18 mouse cellular contexts compared by ENCODE assay signal in the genomic region with DNA sequence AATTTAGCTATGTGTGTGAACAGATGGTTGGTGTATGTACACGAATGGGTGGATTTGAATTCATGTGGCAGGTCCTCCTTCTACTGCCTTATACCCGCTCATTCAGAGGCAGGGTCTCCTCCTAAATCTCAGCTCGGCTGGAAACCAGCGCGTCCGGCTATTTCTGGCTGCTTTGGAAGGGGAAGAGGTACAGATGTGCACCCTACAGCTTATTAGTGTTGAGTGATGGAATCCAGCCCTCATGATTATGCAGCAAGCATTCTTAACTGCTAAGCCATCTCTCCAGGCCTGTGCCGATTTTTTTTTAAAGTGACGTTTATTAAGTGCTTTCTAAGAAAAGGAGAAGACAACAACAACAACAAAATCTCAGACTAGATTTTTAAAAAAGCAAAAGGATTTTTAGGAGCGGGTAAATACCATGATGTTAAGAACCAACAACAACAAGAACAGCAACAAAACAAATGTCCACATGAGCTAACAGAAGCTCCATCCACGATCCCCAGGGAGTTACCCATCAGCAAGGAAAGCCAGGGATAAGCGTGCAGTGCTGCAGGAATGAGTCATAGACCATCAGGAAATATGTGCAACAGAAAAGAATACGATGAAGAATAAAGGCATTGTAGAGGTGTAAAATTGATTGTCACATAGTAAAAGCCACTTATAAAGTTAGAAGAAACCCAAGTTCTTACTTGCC.
A peak's percentile ranks its signal among the peaks of the same experiment; 100 is the strongest.
DNase-seq lines count a peak whose midpoint lies in the region; ATAC-seq and TF ChIP-seq lines count a peak whose summit lies in the region.
"Had no signal": no experiment of that assay in that cellular context is flagged by ENCODE, and none has a peak within 500 bp of the region (broad histone marks: within the 10 kb centered on the region; RNA-seq: fewer than 3 reads in every experiment).

No protein-coding gene starts in this region.

- no peak for TF ChIP-seq CTCF in kidney, postnatal 0 days (IDR thresholded peaks at IDR 0.05; ENCODE audit: low read depth)

- no peak overlapping the region for H3K4me2 ChIP-seq in kidney, postnatal 0 days (ENCODE audit: low read length)
- peak overlapping the region; percentile 63 for H3K4me2 ChIP-seq in heart, embryonic 16.5 days (ENCODE audit: low read depth, low read length)
- H3K4me2 ChIP-seq: embryonic facial prominence, embryonic 13.5 days; forebrain, embryonic 12.5 days; hindbrain, embryonic 12.5 days; midbrain, embryonic 11.5 days had no signal

- peak; percentile 22 for DNase-seq in kidney, postnatal 0 days (ENCODE audit: low spot score)
- DNase-seq in kidney, adult 11 months: no peak
- DNase-seq in heart, adult 18-20 months: peak; percentile 44 to 47
- DNase-seq in lung, postnatal 36 days: peak; percentile 48
- DNase-seq in ovary, postnatal 36 days (ENCODE audit: low spot score): no peak
- no peak for DNase-seq in Muller cell, postnatal 12 days (ENCODE audit: inconsistent ontology term)
- no peak for DNase-seq in left cerebral cortex, postnatal 25 days (ENCODE audit: low spot score in 2 of 2)
- DNase-seq: cerebellum, adult 8-10 months; right cerebral cortex, postnatal 4 days; thymus, adult 2 months had no signal

- no peaks in the 10 kb centered on the region for H3K27me3 ChIP-seq in kidney, postnatal 0 days (ENCODE audit: insufficient read depth, low read length)
- no peaks in the 10 kb centered on the region for H3K27me3 ChIP-seq in heart, embryonic 16.5 days (ENCODE audit: control insufficient read depth, insufficient read depth, low read length)
- H3K27me3 ChIP-seq: embryonic facial prominence, embryonic 13.5 days; forebrain, embryonic 12.5 days; hindbrain, embryonic 12.5 days had no signal

- WGBS in kidney, postnatal 0 days: 69% methylated on average over 12 of the region's 12 CpGs
- 24% methylated on average over 12 of the region's 12 CpGs for WGBS in heart, embryonic 16.5 days

- no peak overlapping the region for H3K9ac ChIP-seq in kidney, postnatal 0 days (ENCODE audit: low read depth, low read length)
- peak overlapping the region; percentile 33; the same call in 1 of the 2 replicates for H3K9ac ChIP-seq in heart, embryonic 16.5 days (ENCODE audit: low read length)
- H3K9ac ChIP-seq: embryonic facial prominence, embryonic 13.5 days; forebrain, embryonic 12.5 days; hindbrain, embryonic 12.5 days; liver, embryonic 14.5 days had no signal

- intact Hi-C loops in left cerebral cortex, postnatal 25 days (cut with DNase I): no loop called here

- H3K36me3 ChIP-seq in kidney, postnatal 0 days (ENCODE audit: insufficient read depth, low read length): no peaks in the 10 kb centered on the region
- no peaks in the 10 kb centered on the region for H3K36me3 ChIP-seq in heart, embryonic 16.5 days (ENCODE audit: control insufficient read depth, insufficient read depth)
- H3K36me3 ChIP-seq: embryonic facial prominence, embryonic 13.5 days; forebrain, embryonic 12.5 days; G1E; hindbrain, embryonic 12.5 days had no signal

- H3K4me3 ChIP-seq in kidney, postnatal 0 days (replicated peaks; ENCODE audit: low read depth, low read length): no peak overlapping the region
- peak overlapping the region; percentile 40 for H3K4me3 ChIP-seq in heart, embryonic 16.5 days (ENCODE audit: low read length)
- H3K4me3 ChIP-seq: embryonic facial prominence, embryonic 13.5 days; forebrain, embryonic 12.5 days; hindbrain, embryonic 12.5 days had no signal

- ATAC-seq in kidney, postnatal 0 days (replicated peaks; ENCODE audit: low FRiP score, low read depth): no peak
- ATAC-seq in heart, embryonic 16.5 days (replicated peaks; ENCODE audit: extremely low read depth, insufficient read depth, low FRiP score): peak; percentile 85
- ATAC-seq: intestine, embryonic 16.5 days had no signal

- H3K9me3 ChIP-seq in kidney, postnatal 0 days (replicated peaks; ENCODE audit: low read length): no peaks in the 10 kb centered on the region
- no peaks in the 10 kb centered on the region for H3K9me3 ChIP-seq in heart, embryonic 16.5 days (replicated peaks; ENCODE audit: control insufficient read depth, low read length)
- H3K9me3 ChIP-seq: embryonic facial prominence, embryonic 13.5 days; forebrain, embryonic 12.5 days; G1E; hindbrain, embryonic 12.5 days had no signal

- H3K27ac ChIP-seq in kidney, postnatal 0 days: no peak overlapping the region
- peak overlapping the region; percentile 93 for H3K27ac ChIP-seq in heart, embryonic 16.5 days (ENCODE audit: low read length)
- H3K27ac ChIP-seq: embryonic facial prominence, embryonic 13.5 days; forebrain, embryonic 12.5 days; hindbrain, embryonic 12.5 days; liver, embryonic 14.5 days had no signal

- 0 out of 2 replicates have a peak, but pooled peaks cover 4% of the 10 kb centered on the region for H3K4me1 ChIP-seq in kidney, postnatal 0 days (replicated peaks; ENCODE audit: insufficient read depth, low read length)
- peaks cover 37% of the 10 kb centered on the region for H3K4me1 ChIP-seq in heart, embryonic 16.5 days (ENCODE audit: control insufficient read depth, insufficient read depth, low read length)
- H3K4me1 ChIP-seq: forebrain, embryonic 12.5 days; hindbrain, embryonic 12.5 days had no signal

Comparison
In these comparisons a context has a peak if more than half of its experiments do, and no peak if none do; other contexts are left out.
1. DNase-seq: peak in kidney, postnatal 0 days (single experiment), heart, adult 18-20 months (2 of 2) and lung, postnatal 36 days (single experiment); none in kidney, adult 11 months (single experiment), ovary, postnatal 36 days (single experiment), Muller cell, postnatal 12 days (single experiment) and left cerebral cortex, postnatal 25 days (0 of 2).